Mouse (Mus musculus) neural tube, embryonic 14.5 days (tissue): ENCODE data around the gene Sag. TPM values are rescaled to one million over a fixed set of nuclear protein-coding genes. Genes with fewer than 3 reads are reported as not detected.

Source experiments
- ATAC-seq: fragments of 200-750 bp; cut with Nextera tagmentation; 2 replicates; pipeline ENCODE4 v1.8.0; 2017; ENCODE audit warnings: low read depth, mild to moderate bottlenecking, moderate TSS enrichment, moderate library complexity
- H3K27ac ChIP-seq: fragments of 300-500 bp; sonication (generic); 2 replicates; pipeline ENCODE4 v1.5.1; 2014; ENCODE audit warnings: low read depth, mild to moderate bottlenecking, control low read depth, low read length, moderate library complexity, mixed read lengths
- H3K27me3 ChIP-seq: fragments of 300-500 bp; sonication (generic); 2 replicates; pipeline ENCODE4 v1.6.1; 2014; ENCODE audit warnings: low read length; ENCODE audit not compliant: control insufficient read depth, insufficient read depth
- H3K36me3 ChIP-seq: fragments of 300-500 bp; sonication (generic); 2 replicates; pipeline ENCODE4 v1.6.1; 2014; ENCODE audit warnings: low read length, mixed read lengths; ENCODE audit not compliant: control insufficient read depth, insufficient read depth
- H3K4me1 ChIP-seq: fragments of 300-500 bp; sonication (generic); 2 replicates; pipeline ENCODE4 v1.6.1; 2014; ENCODE audit warnings: low read length; ENCODE audit not compliant: control insufficient read depth, insufficient read depth
- H3K4me2 ChIP-seq: fragments of 300-500 bp; sonication (generic); 2 replicates; pipeline ENCODE4 v1.6.1; 2014; ENCODE audit warnings: mild to moderate bottlenecking, low read depth, low read length, control low read depth
- H3K4me3 ChIP-seq: fragments of 300-500 bp; sonication (generic); 2 replicates; pipeline ENCODE4 v1.5.1; 2014; ENCODE audit warnings: low read depth, low read length, control low read depth, mixed read lengths
- H3K9ac ChIP-seq: fragments of 300-500 bp; sonication (generic); replicated peaks from 2 replicates; pipeline ENCODE4 v1.6.1; 2014; ENCODE audit warnings: low read depth, mild to moderate bottlenecking, control low read depth, low read length, mixed read lengths
- H3K9me3 ChIP-seq: fragments of 300-500 bp; sonication (generic); 2 replicates; pipeline ENCODE4 v1.6.1; 2016; ENCODE audit warnings: low read length; ENCODE audit not compliant: control insufficient read depth
- WGBS: fragments of 180-500 bp; shearing (Covaris S2); extraction: QIAGEN DNeasy Blood & Tissue Kit; methylation state at CpG from one replicate; pipeline ENCODE4 v1.1.7; 2014; 5-methylcytosine and 5-hydroxymethylcytosine counted together
- polyA plus RNA-seq: library from polyadenylated mRNA; unstranded; fragments of >200 nt; fragmentation: Nextera tagmentation; extraction: Ambion mirVana; gene quantifications from 2 replicates; pipeline ENCODE4 v1.2.1, GENCODE M21; 2014

Sag gene
- polyA plus RNA-seq, 1 experiment from 2014 or later, result 3.2 TPM

- H3K9ac ChIP-seq, result no peak overlapping the region
- no peaks in the 10 kb centered on the region for H3K9me3 ChIP-seq
- H3K4me1 ChIP-seq, result 0 out of 2 replicates have a peak, but pooled peaks cover 5% of the 10 kb centered on the region
- 80% methylated on average over 9 of the region's 9 CpGs for WGBS
- no peak overlapping the region for H3K4me3 ChIP-seq
- no peak for ATAC-seq
- H3K27me3 ChIP-seq, result no peaks in the 10 kb centered on the region
- H3K36me3 ChIP-seq, result 0 out of 2 replicates have a peak, but pooled peaks cover 5% of the 10 kb centered on the region
- no peak overlapping the region for H3K27ac ChIP-seq
- H3K4me2 ChIP-seq, result no peak overlapping the region
Measured at GRCm38 (mm10) chr1:87877552-87878283, 74.2 kb downstream of the Sag start.

GRCm38 (mm10) chr1:87879034-87879433 is 75.6 kb downstream of the Sag start:
- no peak for ATAC-seq
- no peak overlapping the region for H3K4me3 ChIP-seq

GRCm38 (mm10) chr1:87879494-87880325 is 76.2 kb downstream of the Sag start:
- no peak for ATAC-seq
- H3K4me1 ChIP-seq, result 0 out of 2 replicates have a peak, but pooled peaks cover 5% of the 10 kb centered on the region
- 0 out of 2 replicates have a peak overlapping the region, but pooled peaks have one; percentile 4 for H3K27ac ChIP-seq

More at GRCm38 (mm10) chr1:87879034-87879433, 75.6 kb downstream of the Sag start:
- WGBS, result 97% methylated on average over 3 of the region's 3 CpGs
- H3K9ac ChIP-seq, result no peak overlapping the region
- H3K4me1 ChIP-seq, result 0 out of 2 replicates have a peak, but pooled peaks cover 5% of the 10 kb centered on the region
- H3K27ac ChIP-seq, result no peak overlapping the region
- no peaks in the 10 kb centered on the region for H3K9me3 ChIP-seq
- H3K4me2 ChIP-seq, result no peak overlapping the region
- H3K27me3 ChIP-seq, result no peaks in the 10 kb centered on the region
- H3K36me3 ChIP-seq, result 0 out of 2 replicates have a peak, but pooled peaks cover 5% of the 10 kb centered on the region

GRCm38 (mm10) chr1:87880326-87880627 is 76.8 kb downstream of the Sag start:
- no peak overlapping the region for H3K27ac ChIP-seq
- WGBS, result 88% methylated on average over 6 of the region's 6 CpGs
- no peak overlapping the region for H3K4me3 ChIP-seq
- H3K9me3 ChIP-seq, result no peaks in the 10 kb centered on the region
- H3K9ac ChIP-seq, result no peak overlapping the region
- ATAC-seq, result no peak
- 0 out of 2 replicates have a peak, but pooled peaks cover 5% of the 10 kb centered on the region for H3K4me1 ChIP-seq
- H3K27me3 ChIP-seq, result no peaks in the 10 kb centered on the region
- no peak overlapping the region for H3K4me2 ChIP-seq
- 0 out of 2 replicates have a peak, but pooled peaks cover 5% of the 10 kb centered on the region for H3K36me3 ChIP-seq

More at GRCm38 (mm10) chr1:87879494-87880325, 76.2 kb downstream of the Sag start:
- no peaks in the 10 kb centered on the region for H3K27me3 ChIP-seq
- no peak overlapping the region for H3K4me3 ChIP-seq
- 0 out of 2 replicates have a peak, but pooled peaks cover 5% of the 10 kb centered on the region for H3K36me3 ChIP-seq
- no peak overlapping the region for H3K9ac ChIP-seq
- H3K9me3 ChIP-seq, result no peaks in the 10 kb centered on the region
- H3K4me2 ChIP-seq, result no peak overlapping the region
- WGBS, result 44% methylated on average over 3 of the region's 3 CpGs

- Histone ChIP-seq H3K4me3 (no peak overlapping the region), H3K9me3 (no peaks in the 10 kb centered on the region), H3K4me2 (no peak overlapping the region), H3K27ac (no peak overlapping the region), H3K36me3 (0 out of 2 replicates have a peak, but pooled peaks cover 8% of the 10 kb centered on the region), H3K4me1 (0 out of 2 replicates have a peak, but pooled peaks cover 5% of the 10 kb centered on the region), H3K27me3 (no peaks in the 10 kb centered on the region), H3K9ac (no peak overlapping the region)
- ATAC-seq, result no peak
- 65% methylated on average over 2 of the region's 2 CpGs for WGBS
Measured at GRCm38 (mm10) chr1:87880856-87881255, 77.4 kb downstream of the Sag start.

GRCm38 (mm10) chr1:87881726-87882125 is 78.2 kb downstream of the Sag start:
- ATAC-seq, result no peak
- Histone ChIP-seq H3K9me3 (no peaks in the 10 kb centered on the region), H3K36me3 (0 out of 2 replicates have a peak, but pooled peaks cover 8% of the 10 kb centered on the region), H3K4me2 (no peak overlapping the region), H3K27me3 (no peaks in the 10 kb centered on the region), H3K9ac (no peak overlapping the region), H3K27ac (no peak overlapping the region), H3K4me1 (0 out of 2 replicates have a peak, but pooled peaks cover 5% of the 10 kb centered on the region), H3K4me3 (no peak overlapping the region)
- WGBS, result 90% methylated on average over 4 of the region's 4 CpGs

GRCm38 (mm10) chr1:87882554-87882953 is 79.1 kb downstream of the Sag start:
- Histone ChIP-seq H3K4me1 (0 out of 2 replicates have a peak, but pooled peaks cover 4% of the 10 kb centered on the region), H3K9me3 (no peaks in the 10 kb centered on the region), H3K36me3 (0 out of 2 replicates have a peak, but pooled peaks cover 8% of the 10 kb centered on the region), H3K27me3 (no peaks in the 10 kb centered on the region), H3K4me3 (no peak overlapping the region), H3K27ac (no peak overlapping the region), H3K9ac (no peak overlapping the region), H3K4me2 (no peak overlapping the region)
- no peak for ATAC-seq

GRCm38 (mm10) chr1:87890960-87891359 is 87.5 kb downstream of the Sag start:
- no peak overlapping the region for H3K4me2 ChIP-seq
- H3K27me3 ChIP-seq, result no peaks in the 10 kb centered on the region
- 85% methylated on average over 1 of the region's 1 CpGs for WGBS
- H3K36me3 ChIP-seq, result no peaks in the 10 kb centered on the region
- no peaks in the 10 kb centered on the region for H3K4me1 ChIP-seq
- no peak overlapping the region for H3K27ac ChIP-seq
- no peaks in the 10 kb centered on the region for H3K9me3 ChIP-seq
- no peak overlapping the region for H3K4me3 ChIP-seq
- H3K9ac ChIP-seq, result no peak overlapping the region
- no peak for ATAC-seq

GRCm38 (mm10) chr1:87891634-87892033 is 88.2 kb downstream of the Sag start:
- no peak overlapping the region for H3K27ac ChIP-seq
- no peak overlapping the region for H3K9ac ChIP-seq
- no peak overlapping the region for H3K4me2 ChIP-seq
- ATAC-seq, result no peak
- no peaks in the 10 kb centered on the region for H3K27me3 ChIP-seq
- 90% methylated on average over 4 of the region's 4 CpGs for WGBS
- H3K4me1 ChIP-seq, result no peaks in the 10 kb centered on the region
- no peak overlapping the region for H3K4me3 ChIP-seq
- no peaks in the 10 kb centered on the region for H3K36me3 ChIP-seq
- no peaks in the 10 kb centered on the region for H3K9me3 ChIP-seq
